Mouse (Mus musculus): ENCODE data around the gene Taar7b.

- TF ChIP-seq POLR2A (IDR thresholded peaks at IDR 0.05; ENCODE audit: insufficient read depth, low read depth, low read length): no peak
- no peak for TF ChIP-seq CTCF (IDR thresholded peaks at IDR 0.05; ENCODE audit: insufficient read depth, low read depth, low read length)
Observed at GRCm38 (mm10) chr10:23971256-23971655, 28.5 kb upstream of the Taar7b start.

Data from olfactory bulb, adult 2 months (tissue).